Mouse (Mus musculus) liver, postnatal 0 days (tissue): ENCODE results near the gene Snx9. TPM values are rescaled to one million over a fixed set of nuclear protein-coding genes. Genes with fewer than 3 reads are reported as not detected.

ENCODE experiments used
- ATAC-seq: fragments of 200-750 bp; cut with Nextera tagmentation; 2 replicates; pipeline ENCODE4 v1.8.0; 2017; ENCODE audit warnings: mild to moderate bottlenecking, moderate library complexity
- DNase-seq: peaks from one replicate; pipeline ENCODE4 v3.0.0-alpha.2; 2016
- H3K27ac ChIP-seq: fragments of 300-500 bp; sonication (generic); 2 replicates; pipeline ENCODE4 v1.5.1; 2014; ENCODE audit warnings: antibody characterized with exemption, moderate library complexity, mild to moderate bottlenecking, low read depth
- H3K27me3 ChIP-seq: fragments of 300-500 bp; sonication (generic); 2 replicates; pipeline ENCODE4 v1.6.1; 2014; ENCODE audit warnings: low read length, control low read depth, mixed read lengths; ENCODE audit not compliant: insufficient read depth
- H3K36me3 ChIP-seq: fragments of 300-500 bp; sonication (generic); replicated peaks from 2 replicates; pipeline ENCODE4 v1.6.1; 2014; ENCODE audit warnings: mild to moderate bottlenecking, control low read depth, low read length, moderate library complexity, mixed read lengths; ENCODE audit not compliant: insufficient read depth
- H3K4me1 ChIP-seq: fragments of 300-500 bp; sonication (generic); 2 replicates; pipeline ENCODE4 v1.6.1; 2014; ENCODE audit warnings: antibody characterized with exemption, mild to moderate bottlenecking, control low read depth; ENCODE audit not compliant: insufficient read depth
- H3K4me2 ChIP-seq: fragments of 300-500 bp; sonication (generic); 2 replicates; pipeline ENCODE4 v1.6.1; 2014; ENCODE audit warnings: low read depth, mild to moderate bottlenecking, low read length, moderate library complexity, mixed read lengths
- H3K4me3 ChIP-seq: fragments of 300-500 bp; sonication (generic); 2 replicates; pipeline ENCODE4 v1.5.1; 2014; ENCODE audit warnings: low read depth, low read length
- H3K9ac ChIP-seq: fragments of 300-500 bp; sonication (generic); replicated peaks from 2 replicates; pipeline ENCODE4 v1.6.1; 2014; ENCODE audit warnings: mild to moderate bottlenecking, moderate library complexity
- H3K9me3 ChIP-seq: fragments of 300-500 bp; sonication (generic); 2 replicates; pipeline ENCODE4 v1.6.1; 2016; ENCODE audit warnings: mild to moderate bottlenecking, control low read depth, low read length, mixed read lengths
- CTCF ChIP-seq: sonication (generic); IDR thresholded peaks from 2 replicates; pipeline ENCODE4 v1.5.1; 2016; ENCODE audit warnings: antibody characterized with exemption, low read depth
- EP300 ChIP-seq: IDR thresholded peaks from 2 replicates; pipeline ENCODE4 v1.6.1; 2016; ENCODE audit warnings: antibody characterized with exemption, low read depth, mild to moderate bottlenecking
- WGBS: fragments of 180-500 bp; shearing (Covaris S2); extraction: QIAGEN DNeasy Blood & Tissue Kit; methylation state at CpG from one replicate; pipeline ENCODE4 v1.1.7; 2014; ENCODE audit not compliant: insufficient replicate concordance; 5-methylcytosine and 5-hydroxymethylcytosine counted together
- polyA plus RNA-seq: library from polyadenylated mRNA; unstranded; fragments of >200 nt; fragmentation: Nextera tagmentation; extraction: Ambion mirVana; gene quantifications from 2 replicates; pipeline ENCODE4 v1.2.1, GENCODE M21; 2015

Gene Snx9
- polyA plus RNA-seq, 1 experiment from 2014 or later: 13.5 TPM

GRCm38 (mm10) chr17:5978505-5979077, 137.5 kb downstream of the Snx9 start:
- no peaks in the 10 kb centered on the region for H3K27me3 ChIP-seq
- H3K9me3 ChIP-seq: no peaks in the 10 kb centered on the region
- H3K4me3 ChIP-seq: no peak overlapping the region
- no peak overlapping the region for H3K9ac ChIP-seq
- no peak for ATAC-seq
- H3K36me3 ChIP-seq: no peaks in the 10 kb centered on the region
- H3K4me1 ChIP-seq: peaks cover 36% of the 10 kb centered on the region
- H3K4me2 ChIP-seq: 0 out of 2 replicates have a peak overlapping the region, but pooled peaks have one; percentile 42
- no peak for DNase-seq
- TF ChIP-seq EP300 (no peak), CTCF (no peak)
- WGBS: 33% methylated on average over 10 of the region's 10 CpGs
- peak overlapping the region; percentile 29; the same call in 1 of the 2 replicates for H3K27ac ChIP-seq

DNA sequence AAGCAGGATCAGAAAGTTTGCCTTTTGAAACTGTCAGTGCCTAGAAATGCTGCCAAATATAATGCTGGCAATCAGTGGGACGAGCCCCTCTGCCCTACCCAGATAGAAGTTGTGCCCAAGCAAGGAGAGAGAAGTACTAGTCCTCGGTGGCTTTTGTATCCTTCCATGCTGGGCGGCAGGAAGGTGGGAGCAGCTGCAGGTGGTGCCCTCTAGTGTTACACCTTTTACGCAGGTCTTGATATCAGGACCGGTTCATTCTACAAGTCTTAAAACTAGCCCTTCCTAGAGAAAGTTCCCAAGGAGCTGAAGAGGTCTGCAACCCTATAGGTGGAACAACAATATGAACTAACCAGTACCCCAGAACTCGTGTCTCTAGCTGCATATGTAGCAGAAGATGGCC, 139.7 kb downstream of the Snx9 start:
- no peak for ATAC-seq
- Histone ChIP-seq H3K27me3 (no peaks in the 10 kb centered on the region), H3K4me3 (no peak overlapping the region), H3K9ac (no peak overlapping the region), H3K4me2 (no peak overlapping the region), H3K36me3 (no peaks in the 10 kb centered on the region), H3K9me3 (no peaks in the 10 kb centered on the region), H3K4me1 (peaks cover 27% of the 10 kb centered on the region), H3K27ac (no peak overlapping the region)
- no peak for TF ChIP-seq EP300
- TF ChIP-seq CTCF: peak; percentile 66
- WGBS: 39% methylated on average over 6 of the region's 6 CpGs
- DNase-seq: no peak

Other genes with a start within 250 kb of the Snx9 start
- gene Synj2, start 100.0 kb downstream of the Snx9 start, polyA plus RNA-seq: 0.62 TPM in 2 replicates
- 0.43 and 0.73 TPM in 2 replicates for gene Serac1, start 238.4 kb downstream of the Snx9 start, polyA plus RNA-seq
- 70.4 and 73.5 TPM in 2 replicates for gene Gtf2h5, start 238.5 kb downstream of the Snx9 start, polyA plus RNA-seq